Mouse (Mus musculus): ENCODE measurements around the gene Taf1a.
"Not testable (repeated sequence)": the region's sequence is repeated elsewhere in the genome, so short reads cannot be mapped to it uniquely, and the experiment has no call there.

Gene Taf1a

GRCm38 (mm10) chr1:183388426-183389406, at the start of gene Taf1a:
Gene Taf1a (plus strand): TSS chr1:183388981.
- CTCF ChIA-PET: no interaction called here

GRCm38 (mm10) chr1:183342902-183343301, 45.9 kb upstream of the Taf1a start:
- CTCF ChIA-PET: not testable (repeated sequence)

- CTCF ChIA-PET: no interaction called here
These were observed 43.6 kb upstream of the Taf1a start for GRCm38 (mm10) chr1:183344886-183345816.

GRCm38 (mm10) chr1:183345817-183346195, 43.0 kb upstream of the Taf1a start:
- CTCF ChIA-PET: no interaction called here

- CTCF ChIA-PET: no interaction called here
These were observed 38.9 kb upstream of the Taf1a start for GRCm38 (mm10) chr1:183349840-183350239.

- CTCF ChIA-PET: no interaction called here
These were observed 29.9 kb upstream of the Taf1a start for GRCm38 (mm10) chr1:183358901-183359300.

- CTCF ChIA-PET: interaction anchor here (0.7 to 1.0 kb wide), 2 partner anchors 31 to 50 kb away, joined by 3 to 4 read pairs; no protein-coding TSS in a partner anchor
These were observed 26.5 kb upstream of the Taf1a start for GRCm38 (mm10) chr1:183362301-183362700.

GRCm38 (mm10) chr1:183362729-183363576, 25.8 kb upstream of the Taf1a start:
- CTCF ChIA-PET: interaction anchor here (0.6 to 1.0 kb wide), 2 partner anchors 32 to 1809 kb away, joined by 3 to 10 read pairs; no protein-coding TSS in a partner anchor

- CTCF ChIA-PET: interaction anchor here (0.6 kb wide), 1 partner anchor 1809 kb away, joined by 10 read pairs; no protein-coding TSS in a partner anchor
These were observed 25.3 kb upstream of the Taf1a start for GRCm38 (mm10) chr1:183363577-183363867.

- CTCF ChIA-PET: no interaction called here
These were observed 22.4 kb upstream of the Taf1a start for GRCm38 (mm10) chr1:183366361-183366760.

GRCm38 (mm10) chr1:183368601-183369400, 20.0 kb upstream of the Taf1a start:
- CTCF ChIA-PET: no interaction called here

GRCm38 (mm10) chr1:183369427-183370014, 19.3 kb upstream of the Taf1a start, which contains the start of gene Mia3:
Gene Mia3 (minus strand): TSS chr1:183369553.
- CTCF ChIA-PET: no interaction called here

- CTCF ChIA-PET: no interaction called here
These were observed 14.1 kb upstream of the Taf1a start for GRCm38 (mm10) chr1:183374728-183375127.

- CTCF ChIA-PET: interaction anchor here (0.6 kb wide), 1 partner anchor 123 kb away, joined by 3 read pairs; no protein-coding TSS in a partner anchor
These were observed 11.7 kb upstream of the Taf1a start for GRCm38 (mm10) chr1:183377045-183377444.

- CTCF ChIA-PET: interaction anchor here (0.5 kb wide), 1 partner anchor 44 kb away, joined by 5 read pairs; no protein-coding TSS in a partner anchor
These were observed 10.3 kb upstream of the Taf1a start for GRCm38 (mm10) chr1:183378321-183378941.

- CTCF ChIA-PET: not testable (repeated sequence)
These were observed 9.4 kb upstream of the Taf1a start for GRCm38 (mm10) chr1:183379376-183379775.

GRCm38 (mm10) chr1:183381816-183382215, 7.0 kb upstream of the Taf1a start:
- CTCF ChIA-PET: no interaction called here

GRCm38 (mm10) chr1:183382621-183383020, 6.2 kb upstream of the Taf1a start:
- CTCF ChIA-PET: no interaction called here

GRCm38 (mm10) chr1:183387421-183387820, 1.4 kb upstream of the Taf1a start:
- CTCF ChIA-PET: not testable (repeated sequence)

GRCm38 (mm10) chr1:183403396-183403795, 14.6 kb downstream of the Taf1a start:
- CTCF ChIA-PET: no interaction called here

Data from spleen, embryonic (tissue).